Mouse (Mus musculus): ENCODE measurements at regions not wholly inside any gene's neighbourhood (a gene's known extent, or its start where the extent isn't known, plus 50 kb on each side); places are given as distances from the start of the nearest gene placed in this dataset.

GRCm38 (mm10) chr15:62358338-62359239 lies 1435.8 kb upstream of the A1bg start:
- Histone ChIP-seq H3K27ac (ENCODE audit: low read length) (no peak overlapping the region), H3K36me3 (ENCODE audit: control insufficient read depth, insufficient read depth) (no peaks in the 10 kb centered on the region), H3K4me1 (ENCODE audit: control insufficient read depth, low read depth, low read length) (no peaks in the 10 kb centered on the region), H3K9me3 (replicated peaks; ENCODE audit: control insufficient read depth, low read length) (no peaks in the 10 kb centered on the region), H3K4me3 (ENCODE audit: low read depth, low read length) (no peak overlapping the region), H3K27me3 (ENCODE audit: control insufficient read depth, insufficient read depth, low read depth, low read length) (no peaks in the 10 kb centered on the region), H3K9ac (ENCODE audit: low read depth, low read length) (no peak overlapping the region), H3K4me2 (ENCODE audit: low read depth, low read length) (no peak overlapping the region)
- WGBS (ENCODE audit: insufficient replicate concordance) = 64% methylated on average over 8 of the region's 8 CpGs
- no peak for ATAC-seq (ENCODE audit: low read depth)

- Histone ChIP-seq H3K4me1 (ENCODE audit: control insufficient read depth, low read depth, low read length) (no peaks in the 10 kb centered on the region), H3K27me3 (ENCODE audit: control insufficient read depth, insufficient read depth, low read depth, low read length) (no peaks in the 10 kb centered on the region), H3K9me3 (replicated peaks; ENCODE audit: control insufficient read depth, low read length) (no peaks in the 10 kb centered on the region), H3K27ac (ENCODE audit: low read length) (no peak overlapping the region), H3K36me3 (ENCODE audit: control insufficient read depth, insufficient read depth) (no peaks in the 10 kb centered on the region), H3K4me2 (ENCODE audit: low read depth, low read length) (no peak overlapping the region), H3K9ac (ENCODE audit: low read depth, low read length) (no peak overlapping the region), H3K4me3 (ENCODE audit: low read depth, low read length) (no peak overlapping the region)
- no peak for ATAC-seq (ENCODE audit: low read depth)
- 56% methylated on average over 4 of the region's 4 CpGs for whole genome bisulfite sequencing (ENCODE audit: insufficient replicate concordance)
Measured at GRCm38 (mm10) chr15:62353786-62354185, 1431.0 kb upstream of the A1bg start.

GRCm38 (mm10) chr15:62350862-62351757 lies 1428.3 kb upstream of the A1bg start:
- H3K27ac ChIP-seq (ENCODE audit: low read length) = no peak overlapping the region
- no peaks in the 10 kb centered on the region for H3K4me1 ChIP-seq (ENCODE audit: control insufficient read depth, low read depth, low read length)
- no peaks in the 10 kb centered on the region for H3K9me3 ChIP-seq (replicated peaks; ENCODE audit: control insufficient read depth, low read length)
- 54% methylated on average over 6 of the region's 6 CpGs for WGBS (ENCODE audit: insufficient replicate concordance)
- ATAC-seq (ENCODE audit: low read depth) = no peak
- H3K4me3 ChIP-seq (ENCODE audit: low read depth, low read length) = no peak overlapping the region
- no peaks in the 10 kb centered on the region for H3K27me3 ChIP-seq (ENCODE audit: control insufficient read depth, insufficient read depth, low read depth, low read length)
- H3K36me3 ChIP-seq (ENCODE audit: control insufficient read depth, insufficient read depth) = no peaks in the 10 kb centered on the region
- H3K9ac ChIP-seq (ENCODE audit: low read depth, low read length) = no peak overlapping the region
- H3K4me2 ChIP-seq (ENCODE audit: low read depth, low read length) = no peak overlapping the region

GRCm38 (mm10) chr15:62349981-62350380 lies 1427.2 kb upstream of the A1bg start:
- ATAC-seq (ENCODE audit: low read depth) = no peak
- 81% methylated on average over 3 of the region's 3 CpGs for WGBS (ENCODE audit: insufficient replicate concordance)

GRCm38 (mm10) chr15:62348956-62349355 lies 1426.1 kb upstream of the A1bg start:
- H3K4me3 ChIP-seq (ENCODE audit: low read depth, low read length) = no peak overlapping the region
- H3K4me2 ChIP-seq (ENCODE audit: low read depth, low read length) = no peak overlapping the region
- H3K36me3 ChIP-seq (ENCODE audit: control insufficient read depth, insufficient read depth) = no peaks in the 10 kb centered on the region
- H3K9me3 ChIP-seq (replicated peaks; ENCODE audit: control insufficient read depth, low read length) = no peaks in the 10 kb centered on the region
- no peaks in the 10 kb centered on the region for H3K4me1 ChIP-seq (ENCODE audit: control insufficient read depth, low read depth, low read length)
- ATAC-seq (ENCODE audit: low read depth) = no peak
- WGBS (ENCODE audit: insufficient replicate concordance) = 25% methylated on average over 2 of the region's 2 CpGs
- H3K27me3 ChIP-seq (ENCODE audit: control insufficient read depth, insufficient read depth, low read depth, low read length) = no peaks in the 10 kb centered on the region
- no peak overlapping the region for H3K27ac ChIP-seq (ENCODE audit: low read length)
- no peak overlapping the region for H3K9ac ChIP-seq (ENCODE audit: low read depth, low read length)

More at GRCm38 (mm10) chr15:62349981-62350380, 1427.2 kb upstream of the A1bg start:
- no peaks in the 10 kb centered on the region for H3K36me3 ChIP-seq (ENCODE audit: control insufficient read depth, insufficient read depth)
- no peaks in the 10 kb centered on the region for H3K4me1 ChIP-seq (ENCODE audit: control insufficient read depth, low read depth, low read length)
- H3K27me3 ChIP-seq (ENCODE audit: control insufficient read depth, insufficient read depth, low read depth, low read length) = no peaks in the 10 kb centered on the region
- no peak overlapping the region for H3K27ac ChIP-seq (ENCODE audit: low read length)
- no peak overlapping the region for H3K9ac ChIP-seq (ENCODE audit: low read depth, low read length)
- no peak overlapping the region for H3K4me3 ChIP-seq (ENCODE audit: low read depth, low read length)
- H3K4me2 ChIP-seq (ENCODE audit: low read depth, low read length) = no peak overlapping the region
- H3K9me3 ChIP-seq (replicated peaks; ENCODE audit: control insufficient read depth, low read length) = no peaks in the 10 kb centered on the region

GRCm38 (mm10) chr15:62347697-62348096 lies 1424.9 kb upstream of the A1bg start:
- WGBS (ENCODE audit: insufficient replicate concordance) = 58% methylated on average over 2 of the region's 2 CpGs
- no peaks in the 10 kb centered on the region for H3K36me3 ChIP-seq (ENCODE audit: control insufficient read depth, insufficient read depth)
- H3K9me3 ChIP-seq (replicated peaks; ENCODE audit: control insufficient read depth, low read length) = no peaks in the 10 kb centered on the region
- H3K27me3 ChIP-seq (ENCODE audit: control insufficient read depth, insufficient read depth, low read depth, low read length) = no peaks in the 10 kb centered on the region
- no peak overlapping the region for H3K27ac ChIP-seq (ENCODE audit: low read length)
- H3K9ac ChIP-seq (ENCODE audit: low read depth, low read length) = no peak overlapping the region
- ATAC-seq (ENCODE audit: low read depth) = no peak
- H3K4me2 ChIP-seq (ENCODE audit: low read depth, low read length) = no peak overlapping the region
- no peak overlapping the region for H3K4me3 ChIP-seq (ENCODE audit: low read depth, low read length)
- H3K4me1 ChIP-seq (ENCODE audit: control insufficient read depth, low read depth, low read length) = no peaks in the 10 kb centered on the region

- peak; percentile 75 for ATAC-seq (ENCODE audit: low read depth)
Measured at GRCm38 (mm10) chr15:62345893-62346292, 1423.1 kb upstream of the A1bg start.

GRCm38 (mm10) chr15:62336454-62337284 lies 1413.9 kb upstream of the A1bg start:
- peak; percentile 88 for ATAC-seq (ENCODE audit: low read depth)
- H3K4me2 ChIP-seq (ENCODE audit: low read depth, low read length) = no peak overlapping the region
- H3K27me3 ChIP-seq (ENCODE audit: control insufficient read depth, insufficient read depth, low read depth, low read length) = no peaks in the 10 kb centered on the region
- H3K4me1 ChIP-seq (ENCODE audit: control insufficient read depth, low read depth, low read length) = no peaks in the 10 kb centered on the region; the same call in 1 of the 2 replicates
- no peaks in the 10 kb centered on the region for H3K9me3 ChIP-seq (replicated peaks; ENCODE audit: control insufficient read depth, low read length)
- 66% methylated on average over 6 of the region's 6 CpGs for WGBS (ENCODE audit: insufficient replicate concordance)
- no peak overlapping the region for H3K9ac ChIP-seq (ENCODE audit: low read depth, low read length)
- no peaks in the 10 kb centered on the region for H3K36me3 ChIP-seq (ENCODE audit: control insufficient read depth, insufficient read depth)
- H3K4me3 ChIP-seq (ENCODE audit: low read depth, low read length) = no peak overlapping the region
- H3K27ac ChIP-seq (ENCODE audit: low read length) = no peak overlapping the region; the same call in 1 of the 2 replicates

More at GRCm38 (mm10) chr15:62345893-62346292, 1423.1 kb upstream of the A1bg start:
- Histone ChIP-seq H3K9me3 (replicated peaks; ENCODE audit: control insufficient read depth, low read length) (no peaks in the 10 kb centered on the region), H3K27ac (ENCODE audit: low read length) (peak overlapping the region; percentile 24; the same call in 1 of the 2 replicates), H3K27me3 (ENCODE audit: control insufficient read depth, insufficient read depth, low read depth, low read length) (no peaks in the 10 kb centered on the region), H3K9ac (ENCODE audit: low read depth, low read length) (no peak overlapping the region), H3K36me3 (ENCODE audit: control insufficient read depth, insufficient read depth) (no peaks in the 10 kb centered on the region), H3K4me2 (ENCODE audit: low read depth, low read length) (no peak overlapping the region), H3K4me1 (ENCODE audit: control insufficient read depth, low read depth, low read length) (no peaks in the 10 kb centered on the region), H3K4me3 (ENCODE audit: low read depth, low read length) (no peak overlapping the region)
- 61% methylated on average over 5 of the region's 5 CpGs for WGBS (ENCODE audit: insufficient replicate concordance)
